Mouse (Mus musculus) limb, embryonic 12.5 days (tissue): ENCODE data around the gene Nf2. TPM values are rescaled to one million over a fixed set of nuclear protein-coding genes. Genes with fewer than 3 reads are reported as not detected.

Experiments used
- ATAC-seq: fragments of 200-750 bp; cut with Nextera tagmentation; 2 replicates; pipeline ENCODE4 v1.8.0; 2017; ENCODE audit warnings: low read depth, moderate TSS enrichment; ENCODE audit not compliant: insufficient number of reproducible peaks, insufficient read depth, low FRiP score, low TSS enrichment
- H3K27ac ChIP-seq: fragments of 300-500 bp; sonication (generic); 2 replicates; pipeline ENCODE4 v1.5.1; 2016; ENCODE audit warnings: mild to moderate bottlenecking, moderate library complexity
- H3K27me3 ChIP-seq: fragments of 300-500 bp; sonication (generic); 2 replicates; pipeline ENCODE4 v1.6.1; 2016; ENCODE audit warnings: mild to moderate bottlenecking, moderate library complexity
- H3K36me3 ChIP-seq: fragments of 300-500 bp; sonication (generic); 2 replicates; pipeline ENCODE4 v1.6.1; 2016; ENCODE audit warnings: mild to moderate bottlenecking, moderate library complexity
- H3K4me1 ChIP-seq: fragments of 300-500 bp; sonication (generic); replicated peaks from 2 replicates; pipeline ENCODE4 v1.6.1; 2016
- H3K4me2 ChIP-seq: fragments of 300-500 bp; sonication (generic); 2 replicates; pipeline ENCODE4 v1.6.1; 2016; ENCODE audit warnings: mild to moderate bottlenecking, moderate library complexity
- H3K4me3 ChIP-seq: fragments of 300-500 bp; sonication (generic); replicated peaks from 2 replicates; pipeline ENCODE4 v1.5.1; 2016; ENCODE audit warnings: mild to moderate bottlenecking
- H3K9ac ChIP-seq: fragments of 300-500 bp; sonication (generic); replicated peaks from 2 replicates; pipeline ENCODE4 v1.6.1; 2016; ENCODE audit warnings: mild to moderate bottlenecking, moderate library complexity
- H3K9me3 ChIP-seq: fragments of 300-500 bp; sonication (generic); 2 replicates; pipeline ENCODE4 v1.6.1; 2016; ENCODE audit warnings: mild to moderate bottlenecking, moderate library complexity
- WGBS: fragments of 180-500 bp; shearing (Covaris S2); methylation state at CpG from one replicate; pipeline ENCODE4 v1.1.7; 2016; 5-methylcytosine and 5-hydroxymethylcytosine counted together
- polyA plus RNA-seq: library from polyadenylated mRNA; unstranded; fragments of >200 nt; fragmentation: Nextera tagmentation; extraction: Ambion mirVana; gene quantifications from 2 replicates; pipeline ENCODE4 v1.2.1, GENCODE M21; 2016

Gene Nf2
- polyA plus RNA-seq, 1 experiment from 2014 or later: 59.8 TPM

DNA sequence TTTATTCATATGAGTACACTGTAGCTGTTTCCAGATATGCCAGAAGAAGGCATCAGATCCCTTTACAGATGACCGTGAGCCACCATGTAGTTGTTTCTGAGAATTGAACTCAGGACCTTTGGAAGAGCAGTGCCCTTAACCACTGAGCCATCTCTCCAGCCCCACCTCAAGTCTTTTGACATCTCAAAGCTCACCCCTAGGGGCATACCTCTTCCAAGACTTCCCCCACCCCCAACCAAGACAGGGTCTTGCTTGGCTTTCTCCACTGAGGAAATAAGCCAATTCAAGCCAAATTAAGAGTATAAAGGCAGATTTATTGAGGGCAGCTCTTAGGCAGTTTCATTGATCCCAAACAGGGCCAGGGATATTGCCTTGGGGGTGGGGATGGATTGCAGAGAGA lies 13.4 kb upstream of the Nf2 start:
- Histone ChIP-seq H3K4me2 (no peak overlapping the region), H3K4me1 (peaks cover 16% of the 10 kb centered on the region), H3K27ac (0 out of 2 replicates have a peak overlapping the region, but pooled peaks have one; percentile 83), H3K4me3 (no peak overlapping the region), H3K9ac (no peak overlapping the region), H3K27me3 (no peaks in the 10 kb centered on the region), H3K36me3 (no peaks in the 10 kb centered on the region), H3K9me3 (no peaks in the 10 kb centered on the region)
- WGBS: 95% methylated on average over 1 of the region's 1 CpGs
- no peak for ATAC-seq

DNA sequence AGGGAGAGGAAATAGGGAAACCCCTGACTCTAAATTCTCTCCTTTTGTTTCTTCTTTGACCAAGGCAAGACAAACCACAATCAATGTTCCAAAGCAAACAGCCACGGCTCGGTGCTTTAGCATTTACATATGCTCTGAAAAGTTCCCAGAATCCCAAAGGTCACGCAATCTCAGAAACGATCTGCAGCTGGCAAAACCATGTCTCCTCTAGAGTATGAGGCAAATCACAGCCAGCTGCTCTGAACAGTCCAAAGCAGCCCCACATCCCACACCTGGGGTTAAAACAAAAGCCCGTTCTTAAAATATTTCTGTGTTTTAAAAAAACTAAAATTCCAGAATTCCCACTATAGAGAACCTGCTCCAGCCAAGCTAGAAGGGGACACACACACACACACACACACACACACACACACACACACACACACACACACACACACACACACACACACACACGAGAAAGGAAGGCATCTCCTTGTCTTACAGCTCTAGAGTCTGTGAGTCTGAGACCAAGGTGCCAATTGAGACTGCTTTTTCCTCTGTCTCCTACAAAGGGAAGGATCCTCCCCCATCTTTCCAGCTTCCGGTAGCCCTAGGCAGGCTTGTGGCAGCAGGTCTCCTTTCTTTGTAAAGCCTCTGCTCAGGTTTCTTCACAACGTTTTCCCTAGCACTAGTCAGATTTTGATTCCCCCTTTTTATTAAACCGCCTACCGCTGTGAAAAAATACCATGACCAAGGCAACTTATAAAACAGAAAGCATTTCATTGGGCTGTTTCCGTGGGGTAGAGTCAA lies 12.7 kb upstream of the Nf2 start:
- 24% methylated on average over 11 of the region's 11 CpGs for WGBS
- peak overlapping the region; percentile 83 for H3K27ac ChIP-seq
- no peak for ATAC-seq

DNA sequence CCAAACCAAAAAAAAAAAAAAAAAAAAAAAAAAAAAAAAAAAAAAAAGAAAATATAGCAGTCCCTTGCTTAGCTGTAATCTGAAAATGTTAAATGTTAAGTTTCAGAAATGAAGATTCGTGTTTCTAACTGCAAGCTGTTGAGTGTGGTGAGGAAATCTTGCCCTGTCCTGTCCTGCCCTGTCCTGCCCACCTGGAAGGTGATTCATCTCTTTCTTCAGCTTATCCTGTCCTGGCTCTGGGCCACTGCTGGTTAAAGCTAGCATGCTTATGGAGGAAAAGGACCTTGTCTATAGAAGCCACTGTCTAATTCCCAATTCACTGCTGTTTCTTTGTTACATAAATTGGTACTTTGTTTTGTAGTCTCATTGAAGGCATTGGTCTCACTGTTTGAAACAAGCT lies 11.7 kb upstream of the Nf2 start:
- H3K9me3 ChIP-seq: no peaks in the 10 kb centered on the region
- H3K9ac ChIP-seq: no peak overlapping the region
- H3K27ac ChIP-seq: no peak overlapping the region
- H3K4me3 ChIP-seq: no peak overlapping the region
- no peak for ATAC-seq
- WGBS: 46% methylated on average over 1 of the region's 1 CpGs
- H3K4me1 ChIP-seq: peaks cover 16% of the 10 kb centered on the region
- no peaks in the 10 kb centered on the region for H3K36me3 ChIP-seq
- H3K27me3 ChIP-seq: no peaks in the 10 kb centered on the region
- no peak overlapping the region for H3K4me2 ChIP-seq

More for the DNA sequence above, 12.7 kb upstream of the Nf2 start:
- Histone ChIP-seq H3K36me3 (no peaks in the 10 kb centered on the region), H3K9ac (0 out of 2 replicates have a peak overlapping the region, but pooled peaks have one; percentile 18), H3K9me3 (no peaks in the 10 kb centered on the region), H3K4me3 (no peak overlapping the region), H3K4me1 (peaks cover 16% of the 10 kb centered on the region), H3K27me3 (no peaks in the 10 kb centered on the region), H3K4me2 (peak overlapping the region; percentile 6)

DNA sequence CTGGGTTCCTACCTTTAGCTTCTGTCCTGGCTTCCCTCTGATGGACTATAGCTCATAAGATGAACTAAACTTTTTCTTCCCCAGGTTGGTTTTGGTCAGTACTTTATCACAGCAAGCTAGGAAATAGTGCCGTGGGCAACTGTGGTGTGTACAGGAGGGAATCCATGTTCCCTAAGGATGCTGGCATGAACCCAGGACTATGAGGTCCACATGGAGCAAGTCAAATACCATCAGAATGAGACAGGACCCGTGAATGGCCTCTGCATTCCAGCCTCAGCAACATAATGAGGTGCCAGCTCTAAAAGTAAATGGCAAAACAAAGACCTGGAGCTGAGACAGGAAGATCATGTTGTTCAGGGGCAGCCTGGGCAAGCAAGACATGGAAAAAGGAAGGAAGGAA lies 9.1 kb upstream of the Nf2 start:
- no peak overlapping the region for H3K4me3 ChIP-seq
- no peaks in the 10 kb centered on the region for H3K27me3 ChIP-seq
- H3K4me1 ChIP-seq: peaks cover 21% of the 10 kb centered on the region
- no peak overlapping the region for H3K9ac ChIP-seq
- no peak overlapping the region for H3K4me2 ChIP-seq
- no peak overlapping the region for H3K27ac ChIP-seq
- H3K9me3 ChIP-seq: no peaks in the 10 kb centered on the region
- H3K36me3 ChIP-seq: no peaks in the 10 kb centered on the region
- ATAC-seq: no peak
- 50% methylated on average over 2 of the region's 2 CpGs for WGBS

DNA sequence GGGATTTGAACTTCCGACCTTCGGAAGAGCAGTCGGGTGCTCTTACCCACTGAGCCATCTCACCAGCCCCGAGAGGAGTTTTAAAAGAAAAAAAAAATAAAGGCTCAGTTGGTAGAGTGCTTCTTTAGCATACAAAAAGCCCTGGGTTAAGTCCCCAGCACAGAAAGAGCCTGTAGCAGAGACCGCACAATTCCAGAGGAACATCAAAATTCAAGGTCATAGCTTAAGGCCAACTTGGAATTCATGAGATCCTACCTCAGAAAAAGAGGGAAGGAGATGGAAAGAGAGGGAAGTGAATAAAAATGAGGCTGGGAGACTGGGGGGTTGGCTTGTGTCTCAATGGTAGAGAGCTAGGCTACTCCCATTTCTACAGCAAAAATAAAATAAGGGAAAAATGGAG lies 4.8 kb upstream of the Nf2 start:
- H3K4me1 ChIP-seq: peaks cover 8% of the 10 kb centered on the region
- ATAC-seq: no peak
- WGBS: 92% methylated on average over 5 of the region's 5 CpGs
- no peaks in the 10 kb centered on the region for H3K9me3 ChIP-seq
- no peak overlapping the region for H3K4me3 ChIP-seq
- H3K36me3 ChIP-seq: no peaks in the 10 kb centered on the region
- H3K4me2 ChIP-seq: no peak overlapping the region
- no peak overlapping the region for H3K27ac ChIP-seq
- H3K27me3 ChIP-seq: no peaks in the 10 kb centered on the region
- H3K9ac ChIP-seq: no peak overlapping the region

DNA sequence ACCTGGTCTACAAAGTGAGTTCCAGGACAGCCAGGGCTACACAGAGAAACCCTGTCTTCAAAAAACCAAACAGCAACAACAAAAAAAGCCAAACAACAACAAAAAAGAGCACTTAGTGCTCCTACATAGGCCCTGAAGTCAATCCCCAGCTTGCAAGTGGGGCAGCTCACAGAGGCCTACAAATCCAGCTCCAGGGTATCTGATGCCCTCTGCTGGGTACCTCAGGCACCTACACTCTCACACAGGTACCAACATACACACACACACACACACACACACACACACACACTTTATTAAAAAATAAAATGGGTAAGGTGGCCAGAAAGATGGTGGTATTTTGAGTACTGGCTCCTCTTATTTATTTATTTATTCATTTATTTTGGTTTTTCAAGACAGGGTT lies 3.7 kb upstream of the Nf2 start:
- H3K9ac ChIP-seq: no peak overlapping the region
- no peak overlapping the region for H3K4me2 ChIP-seq
- H3K27me3 ChIP-seq: no peaks in the 10 kb centered on the region
- no peaks in the 10 kb centered on the region for H3K36me3 ChIP-seq
- no peak overlapping the region for H3K27ac ChIP-seq
- peaks cover 10% of the 10 kb centered on the region for H3K4me1 ChIP-seq
- H3K4me3 ChIP-seq: no peak overlapping the region
- ATAC-seq: no peak
- no peaks in the 10 kb centered on the region for H3K9me3 ChIP-seq

DNA sequence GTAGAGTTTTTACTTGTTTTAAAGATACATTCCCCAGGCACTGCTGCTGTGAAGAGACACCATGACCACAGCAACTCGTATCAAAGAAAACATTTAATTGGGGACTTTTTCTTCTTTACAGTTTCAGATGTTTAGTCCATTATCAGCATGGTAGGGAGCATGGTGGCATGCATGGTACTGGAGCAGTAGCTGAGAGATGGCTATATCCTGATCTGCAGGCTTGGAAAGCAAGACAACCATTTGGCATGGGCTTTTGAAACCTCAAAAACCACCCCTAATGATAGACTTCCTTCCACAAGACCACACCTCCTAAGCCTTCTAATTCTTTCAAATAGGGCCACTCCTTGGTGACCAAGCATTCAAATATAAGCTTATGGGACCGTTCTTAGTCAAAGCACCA lies 1.1 kb upstream of the Nf2 start:
- no peak for ATAC-seq
- Histone ChIP-seq H3K9ac (no peak overlapping the region), H3K9me3 (no peaks in the 10 kb centered on the region), H3K4me3 (no peak overlapping the region), H3K27me3 (no peaks in the 10 kb centered on the region), H3K4me2 (peak overlapping the region; percentile 48; the same call in 1 of the 2 replicates), H3K36me3 (no peaks in the 10 kb centered on the region), H3K27ac (no peak overlapping the region), H3K4me1 (peaks cover 16% of the 10 kb centered on the region)
- WGBS: 92% methylated on average over 2 of the region's 2 CpGs

DNA sequence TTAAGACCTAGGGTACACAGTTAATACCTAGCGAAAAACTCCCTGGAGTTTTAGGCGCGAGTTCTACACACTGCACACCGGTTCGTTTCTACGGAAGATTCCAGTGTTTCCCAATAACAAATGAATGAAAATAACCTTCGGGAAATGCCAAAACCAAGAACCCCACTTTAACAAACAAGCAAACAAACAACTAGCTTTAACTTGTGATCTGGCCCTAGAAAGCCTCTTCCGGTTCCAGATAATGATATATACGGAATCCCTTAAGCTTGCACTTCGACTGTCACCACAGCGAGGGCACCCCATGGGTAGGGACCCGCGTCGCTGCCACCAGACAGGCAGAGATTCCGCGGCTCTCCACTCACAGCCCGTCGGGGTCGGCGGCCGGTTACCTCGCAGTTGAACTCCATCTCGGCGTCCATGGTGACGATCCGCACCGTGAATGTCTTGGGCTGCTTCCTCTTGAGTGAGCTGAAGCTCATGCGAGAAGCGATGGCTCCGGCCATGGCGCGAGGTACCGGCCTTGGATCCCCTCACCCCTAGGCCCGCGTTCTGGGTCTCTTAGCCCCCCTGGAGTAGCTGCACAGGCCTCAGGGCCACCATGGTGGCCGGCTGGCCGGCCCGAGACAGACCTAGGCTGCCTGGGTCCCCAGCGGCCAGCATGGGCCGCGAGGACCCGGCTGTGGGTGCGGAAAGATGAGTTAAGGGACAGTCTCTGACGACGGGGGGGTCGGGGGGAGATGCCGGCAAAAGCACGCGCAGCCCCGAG lies 670 bp downstream of the Nf2 start:
- Histone ChIP-seq H3K4me1 (peaks cover 16% of the 10 kb centered on the region), H3K4me3 (peak overlapping the region; percentile 98), H3K9me3 (no peaks in the 10 kb centered on the region), H3K9ac (peak overlapping the region; percentile 96), H3K27me3 (no peaks in the 10 kb centered on the region), H3K4me2 (peak overlapping the region; percentile 72), H3K36me3 (no peaks in the 10 kb centered on the region), H3K27ac (peak overlapping the region; percentile 79)
- peak; percentile 47 for ATAC-seq
- under 1% methylated on average over 50 of the region's 50 CpGs for WGBS

DNA sequence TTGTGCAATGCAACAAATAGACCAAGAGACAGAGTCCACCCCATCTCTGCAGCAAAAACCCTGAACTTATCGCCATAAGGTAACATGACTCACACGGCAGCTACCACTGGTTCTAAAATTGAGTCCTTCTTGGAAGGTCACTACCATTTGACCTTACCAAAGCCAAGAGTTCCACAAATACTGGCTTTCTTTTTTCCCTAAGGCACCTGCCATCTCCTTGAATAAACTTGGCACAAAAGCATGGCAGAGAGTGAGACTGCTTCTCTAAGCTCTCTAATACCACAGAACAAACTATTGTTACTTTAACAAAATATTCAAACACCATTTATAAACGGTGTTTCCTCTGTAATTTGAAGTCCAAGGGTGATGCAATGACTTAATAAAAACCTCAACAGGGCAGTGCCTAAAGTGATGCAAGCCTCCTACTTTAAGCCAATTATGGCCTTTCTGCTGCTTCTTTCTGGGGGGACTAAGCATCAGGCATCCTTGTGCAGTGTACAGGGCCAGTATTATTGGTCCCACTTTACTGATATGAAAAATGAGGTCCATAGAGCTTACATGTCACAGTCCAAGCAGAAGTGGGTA lies 8.3 kb downstream of the Nf2 start:
- no peak overlapping the region for H3K4me2 ChIP-seq
- 84% methylated on average over 3 of the region's 3 CpGs for WGBS
- no peak for ATAC-seq
- no peaks in the 10 kb centered on the region for H3K27me3 ChIP-seq
- H3K36me3 ChIP-seq: no peaks in the 10 kb centered on the region
- H3K9ac ChIP-seq: no peak overlapping the region
- H3K4me3 ChIP-seq: no peak overlapping the region
- H3K4me1 ChIP-seq: no peaks in the 10 kb centered on the region
- H3K9me3 ChIP-seq: no peaks in the 10 kb centered on the region
- H3K27ac ChIP-seq: no peak overlapping the region

DNA sequence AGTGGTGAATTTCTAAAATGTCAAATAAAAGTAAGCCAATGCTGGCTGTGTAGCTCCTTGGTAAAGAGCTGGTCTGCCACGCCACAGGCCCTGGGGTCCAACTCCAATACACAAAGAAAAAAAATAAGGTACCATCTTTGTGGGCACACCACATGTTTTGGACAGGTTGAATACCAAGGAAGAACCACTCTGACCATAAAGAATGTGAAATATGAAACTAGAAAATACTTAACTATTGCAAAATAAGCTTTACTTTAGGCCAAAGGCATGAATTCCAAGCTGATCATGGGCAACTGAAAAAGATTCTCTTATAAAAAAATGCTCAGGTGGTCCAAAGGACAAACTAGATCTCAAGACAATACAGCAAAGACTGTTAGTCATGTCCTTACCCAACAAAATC lies 11.1 kb downstream of the Nf2 start:
- ATAC-seq: no peak
- H3K27ac ChIP-seq: no peak overlapping the region
- no peaks in the 10 kb centered on the region for H3K36me3 ChIP-seq
- no peak overlapping the region for H3K9ac ChIP-seq
- no peaks in the 10 kb centered on the region for H3K27me3 ChIP-seq
- 100% methylated on average over 1 of the region's 1 CpGs for WGBS
- H3K4me2 ChIP-seq: no peak overlapping the region
- no peaks in the 10 kb centered on the region for H3K4me1 ChIP-seq
- no peaks in the 10 kb centered on the region for H3K9me3 ChIP-seq
- no peak overlapping the region for H3K4me3 ChIP-seq

DNA sequence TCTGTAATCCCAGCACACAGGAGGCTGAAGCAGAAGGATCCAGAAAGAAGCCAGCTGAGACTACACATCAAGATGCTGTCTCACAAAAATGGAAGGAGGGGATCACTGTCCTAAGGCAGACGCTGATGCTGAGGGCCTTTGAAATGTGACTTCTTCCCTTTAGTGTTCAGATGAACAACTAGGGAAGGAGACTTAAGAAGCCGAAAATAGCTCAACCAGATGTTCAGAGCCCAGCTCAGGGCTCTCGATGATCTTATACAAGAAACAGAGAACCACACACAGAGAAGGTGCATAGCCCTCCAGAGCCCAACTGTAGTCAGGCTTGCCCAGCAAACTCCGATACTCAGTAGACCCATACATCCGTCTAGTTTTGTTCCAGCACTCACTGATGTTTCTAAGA lies 12.0 kb downstream of the Nf2 start:
- Histone ChIP-seq H3K9ac (no peak overlapping the region), H3K4me2 (no peak overlapping the region), H3K27ac (no peak overlapping the region; the same call in 1 of the 2 replicates), H3K27me3 (no peaks in the 10 kb centered on the region), H3K4me1 (no peaks in the 10 kb centered on the region), H3K36me3 (no peaks in the 10 kb centered on the region), H3K4me3 (no peak overlapping the region), H3K9me3 (no peaks in the 10 kb centered on the region)
- ATAC-seq: no peak
- 76% methylated on average over 5 of the region's 5 CpGs for WGBS
